Mouse (Mus musculus) adrenal gland, adult 2 months (tissue): ENCODE measurements around the gene Alg12. TPM values are rescaled to one million over a fixed set of nuclear protein-coding genes. Genes with fewer than 3 reads are reported as not detected.
"Not testable (repeated sequence)": the region's sequence is repeated elsewhere in the genome, so short reads cannot be mapped to it uniquely, and the experiment has no call there.

Experiments used
- DNase-seq: peaks from one replicate; pipeline ENCODE4 v3.0.0; 2021
- polyA plus RNA-seq: library from polyadenylated mRNA; depleted of rRNA; stranded (reverse); fragments of >200 nt; gene quantifications from 2 replicates; pipeline ENCODE4 v1.2.3, GENCODE M21; 2012
- total RNA-seq, 2 experiments: library from RNA; stranded (reverse); gene quantifications; 2 replicates each; pipeline ENCODE4 v1.2.3; 2021

Alg12 gene
- total and polyA plus RNA-seq, 3 experiments, result 15.2 to 21.2 (median 19.2) TPM

- no peak for DNase-seq
These were observed 11.6 kb upstream of the Alg12 start for GRCm38 (mm10) chr15:88830696-88831095.

DNA sequence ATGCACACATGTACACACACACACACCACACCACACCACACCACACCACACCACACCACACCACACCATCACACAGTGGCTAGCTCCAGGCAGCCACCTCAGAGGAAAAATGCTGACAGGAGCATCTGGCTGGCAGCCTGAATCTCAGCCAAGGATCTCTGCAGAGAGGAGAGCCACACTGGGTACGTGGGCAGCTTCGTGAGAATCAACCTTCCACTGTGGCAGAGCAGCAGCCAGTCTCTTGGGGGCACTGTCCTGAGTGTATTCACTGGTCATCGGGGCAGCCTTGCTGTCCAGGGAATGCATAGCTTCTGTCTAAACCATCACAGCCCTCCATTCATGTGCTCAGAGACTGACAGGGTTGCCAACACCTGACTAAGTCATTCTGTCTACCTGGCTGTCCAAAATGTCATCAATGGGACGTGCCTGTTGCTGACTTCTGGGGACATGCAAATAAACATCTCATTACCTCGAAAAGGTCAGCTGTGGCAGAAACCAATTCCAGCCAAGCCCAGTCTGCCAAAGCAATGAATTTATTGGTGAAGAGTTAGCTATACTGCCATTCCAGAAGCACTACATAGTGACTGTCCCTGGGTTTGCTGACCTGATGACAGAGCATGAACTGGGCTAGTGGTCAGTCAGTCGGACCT is 10.8 kb upstream of the Alg12 start:
- DNase-seq, result peak; percentile 55

DNA sequence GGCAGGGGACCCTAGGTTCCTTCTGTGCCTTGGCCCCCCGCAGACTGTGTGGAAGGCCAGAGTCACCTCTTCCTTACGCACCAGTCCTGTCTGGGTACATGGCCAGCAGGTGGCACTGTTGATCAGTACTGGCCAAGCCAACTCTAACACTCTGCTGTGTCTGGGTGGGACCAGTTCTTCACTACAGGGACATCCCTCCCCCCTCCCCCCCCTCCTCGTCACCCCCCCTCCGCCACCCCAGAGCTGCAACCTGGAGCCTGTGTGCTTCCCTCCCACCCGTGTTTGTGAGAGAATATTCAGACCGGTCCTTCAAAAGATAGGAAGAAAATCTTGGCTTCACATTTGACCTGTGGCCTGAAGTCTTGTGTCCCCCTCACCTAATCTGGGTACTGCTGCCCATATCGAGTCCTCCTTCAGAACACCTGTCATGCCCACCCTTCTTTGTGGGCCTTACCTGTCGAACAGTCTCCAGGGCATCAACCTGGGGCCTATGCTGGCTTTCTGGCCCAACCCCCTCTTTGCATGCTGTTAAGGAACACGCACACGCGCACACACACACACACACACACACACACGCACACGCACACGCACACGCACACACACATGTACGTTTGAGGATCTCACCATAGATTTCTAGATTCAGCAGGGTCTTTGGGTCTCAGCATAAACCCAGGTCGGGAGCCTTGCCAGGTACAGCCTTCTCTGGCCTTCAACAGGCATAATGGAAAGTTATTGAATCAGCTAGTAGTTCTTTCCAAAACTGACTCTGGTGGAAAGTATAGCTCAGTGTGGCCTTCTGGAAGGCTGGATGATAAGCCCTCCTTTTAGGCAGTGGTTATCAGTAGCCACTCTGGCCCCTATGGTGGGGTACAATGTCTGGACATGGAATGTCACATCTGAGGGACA is 9.9 kb upstream of the Alg12 start:
- DNase-seq, result peak; percentile 90

- DNase-seq, result peak; percentile 79
These were observed 9.1 kb upstream of the Alg12 start for GRCm38 (mm10) chr15:88827991-88828799.

- no peak for DNase-seq
These were observed 8.3 kb upstream of the Alg12 start for GRCm38 (mm10) chr15:88827466-88827865.

- no peak for DNase-seq
These were observed 4.3 kb upstream of the Alg12 start for GRCm38 (mm10) chr15:88823376-88823775.

- no peak for DNase-seq
These were observed 3.4 kb upstream of the Alg12 start for GRCm38 (mm10) chr15:88822513-88822912.

DNA sequence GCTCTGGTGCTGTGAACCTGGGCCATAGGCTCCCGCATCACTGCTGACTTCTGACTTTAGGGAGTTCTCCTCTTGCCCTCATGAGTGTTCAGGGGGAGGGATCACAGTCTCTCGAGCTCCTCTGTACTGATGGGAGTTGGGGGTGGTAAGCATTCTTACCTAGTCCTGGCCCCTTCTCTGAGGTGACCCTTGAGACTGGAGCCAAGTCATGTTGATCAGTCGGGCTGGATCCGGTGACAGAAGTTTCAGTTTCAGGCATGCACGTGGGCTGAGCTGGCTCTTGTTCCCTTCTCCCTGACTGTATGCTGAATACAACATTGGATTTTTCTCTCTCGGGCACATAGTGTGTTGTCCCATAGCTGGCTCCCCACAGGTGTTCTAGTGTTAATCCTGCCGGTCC is 2.3 kb upstream of the Alg12 start:
- no peak for DNase-seq

- DNase-seq, result no peak
These were observed 787 bp upstream of the Alg12 start for GRCm38 (mm10) chr15:88819906-88820303.

- peak; percentile 57 for DNase-seq
These were observed 3.9 kb downstream of the Alg12 start for GRCm38 (mm10) chr15:88815196-88815700.

DNA sequence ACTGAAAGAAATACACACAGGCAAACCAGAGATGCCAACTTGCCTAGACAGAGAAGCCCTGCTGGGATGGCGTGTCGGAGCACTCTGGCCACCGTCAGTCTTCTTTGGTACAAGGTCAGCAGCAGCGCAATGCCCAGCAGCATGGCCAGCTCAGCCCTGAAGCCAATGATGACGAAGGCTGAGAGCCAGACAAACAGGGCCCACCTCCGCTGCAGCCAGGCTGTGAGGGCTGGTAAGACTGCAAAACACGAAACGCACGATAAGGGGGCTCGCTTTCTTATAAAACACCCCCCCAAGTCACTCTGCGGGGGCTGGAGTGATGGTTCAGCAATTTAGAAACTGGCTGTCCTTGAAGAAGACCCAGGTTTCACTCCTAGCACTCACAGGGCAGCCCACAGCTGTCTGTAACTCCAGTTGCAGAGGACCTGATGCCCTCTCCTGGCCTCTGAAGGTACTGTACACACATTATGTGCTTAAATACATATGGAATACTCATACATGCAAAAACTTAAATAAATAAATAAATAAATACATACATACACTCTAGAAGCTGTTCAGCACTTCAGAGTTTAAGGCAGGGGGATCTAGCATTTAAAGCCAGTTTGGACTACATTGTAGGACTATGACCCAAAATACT is 4.6 kb downstream of the Alg12 start:
- peak; percentile 61 for DNase-seq

DNA sequence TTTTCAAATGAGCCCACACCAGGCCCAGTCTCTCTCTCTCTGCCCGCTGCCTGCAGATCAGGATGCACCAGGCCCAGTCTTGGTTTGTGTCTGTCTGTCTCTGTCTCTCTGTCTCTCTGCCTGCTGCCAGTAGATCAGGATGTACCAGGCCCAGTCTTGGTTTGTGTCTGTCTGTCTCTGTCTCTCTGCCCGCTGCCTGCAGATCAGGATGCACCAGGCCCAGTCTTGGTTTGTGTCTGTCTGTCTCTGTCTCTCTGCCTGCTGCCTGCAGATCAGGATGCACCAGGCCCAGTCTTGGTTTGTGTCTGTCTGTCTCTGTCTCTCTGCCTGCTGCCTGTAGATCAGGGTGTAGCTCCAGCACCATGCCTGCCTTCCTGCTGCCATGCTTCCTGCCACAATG is 5.2 kb downstream of the Alg12 start:
- not testable (repeated sequence) for DNase-seq

DNA sequence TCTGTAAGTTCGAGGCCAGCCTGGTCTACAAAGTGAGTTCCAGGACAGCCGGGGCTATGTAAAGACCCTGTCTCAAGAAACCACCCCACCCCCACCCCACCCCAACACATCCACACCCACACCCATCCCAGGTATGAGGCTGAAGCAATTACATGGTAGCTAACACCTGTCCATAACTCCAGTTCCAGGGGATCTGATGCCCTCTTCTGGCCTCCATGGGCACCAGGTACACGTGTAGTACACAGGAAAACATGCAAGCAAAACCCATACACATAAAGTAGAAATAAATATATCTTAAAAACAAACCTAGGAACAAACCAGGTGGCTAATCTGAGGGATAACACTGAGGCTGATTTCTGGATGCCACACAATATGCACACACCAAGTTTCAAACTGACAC is 5.9 kb downstream of the Alg12 start:
- DNase-seq, result no peak

- DNase-seq, result no peak
These were observed 8.7 kb downstream of the Alg12 start for GRCm38 (mm10) chr15:88810369-88810768.

GRCm38 (mm10) chr15:88808121-88808520 is 11.0 kb downstream of the Alg12 start:
- DNase-seq, result no peak

GRCm38 (mm10) chr15:88802348-88802747 is 16.8 kb downstream of the Alg12 start:
- no peak for DNase-seq

- no peak for DNase-seq
These were observed 17.2 kb downstream of the Alg12 start for GRCm38 (mm10) chr15:88801903-88802302.

DNA sequence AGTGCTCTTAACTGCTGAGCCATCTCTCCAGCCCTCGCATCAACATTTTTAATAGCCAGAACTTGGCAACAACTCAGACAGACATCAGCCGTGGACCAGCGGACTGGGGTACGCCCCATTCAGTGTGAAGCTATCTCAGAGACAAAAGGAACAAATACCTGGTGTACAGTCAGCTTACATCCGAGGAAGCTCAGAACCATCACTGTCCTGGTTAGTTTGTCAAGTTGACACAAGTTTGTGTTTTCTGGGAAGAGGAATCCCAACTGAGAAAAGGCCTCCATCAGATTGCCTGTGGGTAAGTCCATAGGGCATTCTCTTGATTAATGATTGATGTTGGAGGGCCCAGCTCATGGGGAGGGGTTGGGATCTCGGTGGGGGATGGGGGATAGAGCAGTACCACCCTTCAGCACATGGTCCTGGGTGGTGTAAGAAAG is 18.2 kb downstream of the Alg12 start:
- DNase-seq, result no peak

DNA sequence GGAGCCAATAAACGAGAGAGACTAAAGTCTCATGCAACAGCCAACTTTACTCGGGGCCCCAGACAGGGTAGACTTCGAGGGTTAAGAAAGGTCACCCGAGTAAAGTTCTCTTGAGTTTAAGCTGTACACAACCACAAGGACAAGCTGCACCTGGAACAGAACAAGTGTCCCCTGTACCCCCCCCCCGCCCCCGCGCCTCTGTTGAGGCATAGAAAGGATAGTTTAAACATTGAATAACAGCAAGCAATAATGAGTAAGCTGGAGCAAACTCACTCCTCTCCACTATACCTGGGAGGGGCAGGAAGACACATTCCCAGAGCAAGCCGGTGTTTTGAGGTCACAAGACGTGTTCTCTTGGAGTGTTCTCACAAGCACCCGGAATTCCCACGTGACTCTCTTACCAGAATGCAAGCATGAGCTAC is 19.2 kb downstream of the Alg12 start:
- DNase-seq, result no peak

DNA sequence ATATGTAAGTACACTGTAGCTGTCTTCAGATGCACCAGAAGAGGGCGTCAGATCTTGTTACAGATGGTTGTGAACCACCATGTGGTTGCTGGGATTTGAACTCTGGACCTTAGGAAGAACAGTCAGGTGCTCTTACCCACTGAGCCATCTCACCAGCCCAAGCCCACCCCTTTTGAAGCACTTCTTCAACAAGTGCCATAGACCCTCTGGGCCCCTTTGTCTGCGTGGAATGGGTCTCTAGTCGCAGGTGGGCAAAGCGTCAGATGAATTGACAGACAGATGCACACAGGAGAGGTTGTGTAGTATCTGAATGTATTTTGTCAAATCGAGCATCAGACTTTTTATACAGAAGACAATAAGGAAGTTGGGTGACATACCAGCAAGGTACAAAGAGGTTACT is 24.4 kb downstream of the Alg12 start:
- DNase-seq, result not testable (repeated sequence)

GRCm38 (mm10) chr15:88792140-88792850 is 26.8 kb downstream of the Alg12 start:
- DNase-seq, result no peak
